Mouse (Mus musculus): ENCODE results near the gene Rnf208. TPM values are rescaled to one million over a fixed set of nuclear protein-coding genes. Genes with fewer than 3 reads are reported as not detected.

Gene Rnf208
- polyA plus RNA-seq, 2 experiments = 13.0 to 14.8 TPM

DNA sequence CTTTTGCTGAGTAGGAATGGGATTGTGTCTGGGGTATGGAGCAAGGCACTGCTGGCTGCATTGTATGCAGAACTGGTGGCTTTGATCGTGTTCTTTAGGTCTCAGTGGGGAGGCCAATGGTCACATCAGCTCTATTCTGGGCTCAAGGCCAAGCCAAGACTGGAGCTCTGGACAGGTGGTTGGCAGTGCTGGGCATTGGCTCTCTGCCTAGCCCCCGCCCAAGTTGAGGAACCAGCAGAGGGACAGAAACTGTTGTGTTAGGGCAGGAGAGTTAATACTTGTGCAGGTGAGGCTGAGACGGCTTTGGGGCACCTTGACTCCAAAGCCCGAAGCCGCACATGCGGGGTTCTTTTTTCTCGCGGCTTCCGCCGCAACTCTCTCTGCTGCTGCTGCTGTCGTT lies 47.6 kb downstream of the Rnf208 start, which contains the start of gene Lrrc26:
Gene Lrrc26 (plus strand): TSS at position 265 of the 400 bp plus-strand sequence.
- Histone ChIP-seq H3K27ac (replicated peaks; ENCODE audit: low read depth, low read length) (no peak within 1 kb of the TSS), H3K4me3 (replicated peaks; ENCODE audit: low read length) (peak within 1 kb of the TSS; percentile 18), H3K27me3 (ENCODE audit: control insufficient read depth, insufficient read depth, low read length) (peaks cover 58% of the 10 kb centered on the region), H3K9me3 (ENCODE audit: control insufficient read depth, low read length) (no peaks in the 10 kb centered on the region), H3K36me3 (ENCODE audit: control insufficient read depth, insufficient read depth, low read length) (peaks cover 16% of the 10 kb centered on the region), H3K9ac (ENCODE audit: low read depth, low read length, severe bottlenecking) (no peak within 1 kb of the TSS), H3K4me2 (replicated peaks; ENCODE audit: low read depth, low read length, severe bottlenecking) (peak within 1 kb of the TSS; percentile 28; the same call in 1 of the 2 replicates), H3K4me1 (ENCODE audit: control insufficient read depth, insufficient read depth, low read length) (peaks cover 3% of the 10 kb centered on the region; the same call in 1 of the 2 replicates)
- DNase-seq (ENCODE audit: low spot score) = no peak
- WGBS = 4% methylated on average over 11 of the region's 11 CpGs
- no peak for ATAC-seq (ENCODE audit: low FRiP score, low read depth)
- no peak for TF ChIP-seq POLR2A (IDR thresholded peaks at IDR 0.05; ENCODE audit: borderline replicate concordance, extremely low read depth, insufficient read depth, insufficient read length)

- Histone ChIP-seq H3K27me3 (ENCODE audit: control insufficient read depth, insufficient read depth, low read length) (peaks cover 58% of the 10 kb centered on the region), H3K27ac (replicated peaks; ENCODE audit: low read depth, low read length) (no peak overlapping the region), H3K36me3 (ENCODE audit: control insufficient read depth, insufficient read depth, low read length) (peaks cover 10% of the 10 kb centered on the region), H3K9ac (ENCODE audit: low read depth, low read length, severe bottlenecking) (no peak overlapping the region), H3K4me1 (ENCODE audit: control insufficient read depth, insufficient read depth, low read length) (peaks cover 3% of the 10 kb centered on the region; the same call in 1 of the 2 replicates), H3K4me2 (replicated peaks; ENCODE audit: low read depth, low read length, severe bottlenecking) (peak overlapping the region; percentile 28; the same call in 1 of the 2 replicates), H3K9me3 (ENCODE audit: control insufficient read depth, low read length) (no peaks in the 10 kb centered on the region), H3K4me3 (replicated peaks; ENCODE audit: low read length) (peak overlapping the region; percentile 18)
- ATAC-seq (ENCODE audit: low FRiP score, low read depth) (no peak), DNase-seq (ENCODE audit: low spot score) (no peak)
- WGBS = 3% methylated on average over 54 of the region's 54 CpGs
- no peak for TF ChIP-seq POLR2A (IDR thresholded peaks at IDR 0.05; ENCODE audit: borderline replicate concordance, extremely low read depth, insufficient read depth, insufficient read length)
Measured at GRCm38 (mm10) chr2:25290101-25290815, 48.2 kb downstream of the Rnf208 start.

DNA sequence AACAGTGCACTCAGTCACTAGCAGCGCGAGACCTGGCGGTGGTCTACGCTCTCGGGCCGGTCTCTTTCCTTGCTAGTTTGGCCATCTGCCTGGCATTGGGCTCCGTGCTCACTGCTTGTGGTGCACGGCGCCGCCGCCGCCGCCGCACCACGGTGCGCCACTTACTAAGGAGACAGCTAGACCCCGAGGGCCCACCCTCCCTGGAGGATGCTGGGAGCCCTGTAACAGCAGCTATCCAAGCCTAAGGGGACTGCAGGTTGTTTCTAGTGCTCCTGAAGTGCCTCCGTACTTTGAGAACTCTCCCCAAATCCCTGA lies 48.7 kb downstream of the Rnf208 start:
- WGBS = under 1% methylated on average over 18 of the region's 18 CpGs
- peaks cover 3% of the 10 kb centered on the region; the same call in 1 of the 2 replicates for H3K4me1 ChIP-seq (ENCODE audit: control insufficient read depth, insufficient read depth, low read length)

DNA sequence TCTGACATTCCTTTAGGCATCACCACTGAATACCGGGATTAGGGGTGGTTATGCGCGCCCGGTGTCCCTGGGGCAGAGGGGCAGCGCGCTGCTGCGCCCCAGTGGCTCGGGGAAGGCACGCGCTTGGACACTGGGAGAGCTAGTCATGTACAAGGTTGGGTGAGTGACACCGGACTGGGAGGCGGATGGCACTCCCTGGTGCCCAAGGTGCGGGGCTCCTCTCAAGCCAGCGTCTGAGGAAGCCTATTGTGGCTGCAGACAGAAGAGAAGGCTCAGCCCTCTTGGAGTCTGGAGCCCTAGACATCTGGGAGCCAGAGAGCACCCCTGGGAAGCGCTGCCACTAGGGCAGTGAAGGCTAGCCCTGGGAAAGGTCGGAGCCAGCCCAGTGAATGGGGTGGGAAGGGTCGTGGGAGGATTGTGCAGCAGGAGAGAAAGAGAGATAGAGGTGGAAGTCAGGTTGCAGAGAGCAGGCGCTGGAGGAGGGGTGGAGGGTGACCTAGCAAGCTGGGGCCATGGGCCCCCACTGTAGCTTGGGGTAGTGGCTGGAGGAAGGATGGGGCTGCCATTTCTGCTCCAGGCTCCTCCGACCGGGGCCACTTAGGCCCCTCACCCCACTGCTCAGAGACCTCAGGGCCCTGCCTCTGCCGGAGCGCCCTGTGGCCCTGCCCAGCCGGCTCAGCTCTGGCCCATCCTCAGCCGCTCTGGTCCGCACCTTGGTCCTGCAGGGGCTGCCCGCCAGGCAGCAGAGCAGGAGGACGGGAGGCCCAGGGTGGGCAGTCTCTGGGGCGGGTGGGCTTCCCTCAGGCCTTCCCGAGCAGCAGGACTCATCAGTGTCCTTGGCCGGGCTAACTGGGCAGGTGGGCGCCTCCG lies 49.4 kb downstream of the Rnf208 start:
- Histone ChIP-seq H3K9me3 (ENCODE audit: control insufficient read depth, low read length) (no peaks in the 10 kb centered on the region), H3K27ac (replicated peaks; ENCODE audit: low read depth, low read length) (no peak overlapping the region), H3K4me2 (replicated peaks; ENCODE audit: low read depth, low read length, severe bottlenecking) (peak overlapping the region; percentile 44), H3K4me1 (ENCODE audit: control insufficient read depth, insufficient read depth, low read length) (peaks cover 3% of the 10 kb centered on the region; the same call in 1 of the 2 replicates), H3K9ac (ENCODE audit: low read depth, low read length, severe bottlenecking) (0 out of 2 replicates have a peak overlapping the region, but pooled peaks have one; percentile 12), H3K27me3 (ENCODE audit: control insufficient read depth, insufficient read depth, low read length) (peaks cover 58% of the 10 kb centered on the region), H3K4me3 (replicated peaks; ENCODE audit: low read length) (peak overlapping the region; percentile 32), H3K36me3 (ENCODE audit: control insufficient read depth, insufficient read depth, low read length) (no peaks in the 10 kb centered on the region)
- 6% methylated on average over 26 of the region's 32 CpGs for WGBS
- DNase-seq (ENCODE audit: low spot score) = no peak
- no peak for TF ChIP-seq POLR2A (IDR thresholded peaks at IDR 0.05; ENCODE audit: borderline replicate concordance, extremely low read depth, insufficient read depth, insufficient read length)
- ATAC-seq (ENCODE audit: low FRiP score, low read depth) = no peak

More for the DNA sequence above, 48.7 kb downstream of the Rnf208 start:
- no peak for TF ChIP-seq POLR2A (IDR thresholded peaks at IDR 0.05; ENCODE audit: borderline replicate concordance, extremely low read depth, insufficient read depth, insufficient read length)
- Histone ChIP-seq H3K27ac (replicated peaks; ENCODE audit: low read depth, low read length) (no peak overlapping the region), H3K4me2 (replicated peaks; ENCODE audit: low read depth, low read length, severe bottlenecking) (peak overlapping the region; percentile 28; the same call in 1 of the 2 replicates), H3K36me3 (ENCODE audit: control insufficient read depth, insufficient read depth, low read length) (peaks cover 5% of the 10 kb centered on the region), H3K9ac (ENCODE audit: low read depth, low read length, severe bottlenecking) (no peak overlapping the region), H3K4me3 (replicated peaks; ENCODE audit: low read length) (peak overlapping the region; percentile 18), H3K27me3 (ENCODE audit: control insufficient read depth, insufficient read depth, low read length) (peaks cover 58% of the 10 kb centered on the region), H3K9me3 (ENCODE audit: control insufficient read depth, low read length) (no peaks in the 10 kb centered on the region)
- DNase-seq (ENCODE audit: low spot score) = no peak
- ATAC-seq (ENCODE audit: low FRiP score, low read depth) = no peak

GRCm38 (mm10) chr2:25292054-25292544 lies 50.0 kb downstream of the Rnf208 start:
- TF ChIP-seq POLR2A (IDR thresholded peaks at IDR 0.05; ENCODE audit: borderline replicate concordance, extremely low read depth, insufficient read depth, insufficient read length) = no peak
- peak overlapping the region; percentile 32 for H3K4me3 ChIP-seq (replicated peaks; ENCODE audit: low read length)
- H3K9me3 ChIP-seq (ENCODE audit: control insufficient read depth, low read length) = no peaks in the 10 kb centered on the region
- peaks cover 58% of the 10 kb centered on the region for H3K27me3 ChIP-seq (ENCODE audit: control insufficient read depth, insufficient read depth, low read length)
- peak overlapping the region; percentile 12; the same call in 1 of the 2 replicates for H3K9ac ChIP-seq (ENCODE audit: low read depth, low read length, severe bottlenecking)
- DNase-seq (ENCODE audit: low spot score) = no peak
- H3K36me3 ChIP-seq (ENCODE audit: control insufficient read depth, insufficient read depth, low read length) = no peaks in the 10 kb centered on the region
- 7% methylated on average over 32 of the region's 43 CpGs for WGBS
- peaks cover 3% of the 10 kb centered on the region; the same call in 1 of the 2 replicates for H3K4me1 ChIP-seq (ENCODE audit: control insufficient read depth, insufficient read depth, low read length)
- peak; percentile 32; the same call in 1 of the 2 replicates for ATAC-seq (ENCODE audit: low FRiP score, low read depth)
- no peak overlapping the region for H3K27ac ChIP-seq (replicated peaks; ENCODE audit: low read depth, low read length)
- peak overlapping the region; percentile 44 for H3K4me2 ChIP-seq (replicated peaks; ENCODE audit: low read depth, low read length, severe bottlenecking)

All from limb, embryonic 14.5 days (tissue).